Comparison of ENCODE assay signal across 9 mouse cellular contexts in the genomic region with DNA sequence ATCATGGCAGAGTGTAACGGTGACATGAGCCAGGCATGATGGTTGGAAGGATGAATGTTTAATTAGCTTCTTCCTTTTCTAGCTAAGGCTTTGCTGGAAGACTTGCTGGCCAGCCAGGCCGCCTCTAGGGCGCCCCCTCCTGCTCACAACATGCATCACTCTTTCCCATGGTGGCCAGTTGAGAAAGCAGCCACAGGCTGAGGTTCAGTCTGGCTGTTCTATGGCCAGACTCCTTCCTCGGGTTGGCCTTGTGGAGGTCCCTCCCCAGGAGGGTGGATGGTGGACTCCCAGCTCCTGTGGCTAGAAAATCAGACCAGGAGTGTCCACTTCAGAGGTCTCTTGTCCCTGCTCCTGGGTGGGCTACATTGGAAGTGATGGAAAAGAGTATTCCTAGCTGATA. TPM values are rescaled to one million over a fixed set of nuclear protein-coding genes. Genes with fewer than 3 reads are reported as not detected.
DNase-seq lines count a peak whose midpoint lies in the region; ATAC-seq and TF ChIP-seq lines count a peak whose summit lies in the region.
"Had no signal": no experiment of that assay in that cellular context is flagged by ENCODE, and none has a peak within 500 bp of the region (broad histone marks: within the 10 kb centered on the region; RNA-seq: fewer than 3 reads in every experiment).

No protein-coding gene starts in this region.

- POLR2A ChIA-PET in Patski (lab: Charles Lee), result interaction anchor here (0.7 to 2.2 kb wide), 2 partner anchors 125 to 130 kb away, joined by 4 to 7 read pairs; no protein-coding TSS in a partner anchor

- peak; percentile 29 for ATAC-seq in Patski

- no peaks in the 10 kb centered on the region for H3K27me3 ChIP-seq in Patski
- H3K27me3 ChIP-seq: stomach, embryonic 15.5 days had no signal

- CTCF ChIA-PET in Patski (lab: Charles Lee), result interaction anchor here (0.7 to 4.1 kb wide), 42 partner anchors 9 to 274 kb away, joined by 3 to 107 read pairs (median 4); a partner anchor contains a TSS

- in situ Hi-C loops in Patski (cut with MboI; ENCODE audit: low pct_unique_long_range_greater_than_20kb), result loop anchor here (5.0 kb wide), 1 partner anchor 130 kb away; no protein-coding TSS in a partner anchor

- DNase-seq in 416B (ENCODE audit: low read depth), result peak; percentile 54
- no peak for DNase-seq in Patski (ENCODE audit: low read depth, low spot score)
- DNase-seq in cerebellum, postnatal 4 days (ENCODE audit: low spot score in 2 of 2), result peak; percentile 74 to 89
- peak; percentile 86 for DNase-seq in gastrocnemius, postnatal 10 days
- peak; percentile 90 for DNase-seq in kidney, postnatal 10 days
- DNase-seq in lung, adult 18-20 months, result peak; percentile 69 to 76
- DNase-seq in ovary, postnatal 10 days (ENCODE audit: low spot score), result peak; percentile 56
- peak; percentile 76 for DNase-seq in thymus, postnatal 14 days

- TF ChIP-seq CTCF in Patski (IDR thresholded peaks at IDR 0.05), result no peak

RNA-seq across cellular contexts. Expression of a gene that starts 2.8 kb away (rescaled TPM):
- 6.9 TPM for polyA plus RNA-seq in Patski (2021)
- not detected for total RNA-seq in gastrocnemius, postnatal 10 days (2021)

RNA-seq across cellular contexts. Expression of a gene that starts 14.8 kb away (rescaled TPM):
- not detected for polyA plus RNA-seq in Patski (2021)
- total RNA-seq in gastrocnemius, postnatal 10 days (2021), result not detected
- polyA plus RNA-seq: stomach, embryonic 15.5 days had no signal

RNA-seq across cellular contexts. Expression of a gene that starts 43.5 kb away (rescaled TPM):
- not detected for polyA plus RNA-seq in Patski (2021)
- total RNA-seq in gastrocnemius, postnatal 10 days (2021), result not detected

RNA-seq across cellular contexts. Expression of a gene that starts 56.5 kb away (rescaled TPM):
- polyA plus RNA-seq in Patski (2021), result 0.51 TPM
- under 1 TPM; 0.19 to 0.47 TPM for total RNA-seq in gastrocnemius, postnatal 10 days (2021)
